Mouse (Mus musculus): ENCODE results near the gene Krt86. TPM values are rescaled to one million over a fixed set of nuclear protein-coding genes. Genes with fewer than 3 reads are reported as not detected.
A peak's percentile ranks its signal among the peaks of the same experiment; 100 is the strongest.
"Not testable (repeated sequence)": the region's sequence is repeated elsewhere in the genome, so short reads cannot be mapped to it uniquely, and the experiment has no call there.

The Krt86 gene
- polyA plus RNA-seq, 1 experiment: 0.10 TPM

GRCm38 (mm10) chr15:101491431-101491830 lies 18.2 kb downstream of the Krt86 start, which contains the start of gene Krt83:
Gene Krt83 (minus strand): TSS chr15:101491512.
- DNase-seq (ENCODE audit: extremely low spot score in 1 of 2, low spot score in 1 of 2): no peak

- no peak for DNase-seq (ENCODE audit: extremely low spot score in 1 of 2, low spot score in 1 of 2)
These were observed 19.4 kb downstream of the Krt86 start for GRCm38 (mm10) chr15:101492718-101493117.

GRCm38 (mm10) chr15:101493713-101494112 lies 20.4 kb downstream of the Krt86 start:
- DNase-seq (ENCODE audit: extremely low spot score in 1 of 2, low spot score in 1 of 2): no peak

GRCm38 (mm10) chr15:101494203-101494602 lies 20.9 kb downstream of the Krt86 start:
- DNase-seq (ENCODE audit: extremely low spot score in 1 of 2, low spot score in 1 of 2): no peak

- DNase-seq (ENCODE audit: extremely low spot score in 1 of 2, low spot score in 1 of 2): no peak
These were observed 22.0 kb downstream of the Krt86 start for GRCm38 (mm10) chr15:101495266-101495665.

DNA sequence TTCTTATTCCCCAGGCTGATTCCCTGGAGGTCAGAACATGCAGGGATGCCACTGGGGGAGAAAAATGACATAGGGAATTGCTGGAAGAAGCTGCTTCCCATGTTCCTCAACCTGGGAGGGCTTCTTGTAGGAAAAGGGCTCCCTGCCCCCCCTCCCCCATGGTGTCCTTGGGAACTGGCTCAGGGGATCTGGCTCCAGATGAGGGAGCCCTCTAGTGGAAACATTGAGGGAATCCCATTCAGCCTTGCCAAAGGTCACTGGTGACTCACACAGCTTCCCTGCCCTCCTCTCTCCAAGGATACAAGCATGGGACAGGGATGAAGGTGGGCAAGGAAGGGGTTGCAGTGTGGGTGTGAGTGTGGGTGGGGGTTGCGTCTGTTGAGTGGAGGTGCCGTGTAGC lies 23.9 kb downstream of the Krt86 start:
- DNase-seq (ENCODE audit: extremely low spot score in 1 of 2, low spot score in 1 of 2): peak in 1 of 2 experiments; percentile 52

GRCm38 (mm10) chr15:101506896-101507758 lies 33.8 kb downstream of the Krt86 start:
- DNase-seq (ENCODE audit: extremely low spot score in 1 of 2, low spot score in 1 of 2): no peak

DNA sequence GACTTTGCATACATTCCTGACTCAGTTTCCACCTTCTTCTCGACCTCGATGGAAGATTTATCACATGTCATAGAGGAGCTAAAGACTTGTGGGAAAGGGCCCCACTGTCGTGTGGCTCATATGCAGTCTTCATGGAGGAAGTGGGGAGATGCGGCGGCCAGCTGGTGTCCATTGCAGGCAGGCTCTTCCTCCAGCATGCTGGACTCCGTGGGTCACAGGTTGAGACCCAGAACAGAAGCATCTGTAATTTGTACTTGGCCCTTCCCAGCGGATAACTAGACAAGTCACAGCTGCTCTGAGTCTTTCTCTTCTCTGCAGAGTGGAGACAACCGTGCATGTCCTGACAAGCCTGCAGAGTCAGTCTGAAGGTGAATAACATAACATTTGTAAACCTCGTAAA lies 35.0 kb downstream of the Krt86 start:
- DNase-seq (ENCODE audit: extremely low spot score in 1 of 2, low spot score in 1 of 2): no peak

- DNase-seq (ENCODE audit: extremely low spot score in 1 of 2, low spot score in 1 of 2): not testable (repeated sequence)
These were observed 43.9 kb downstream of the Krt86 start, which contains the start of gene Gm49425 for GRCm38 (mm10) chr15:101517161-101517560. Gene Gm49425 (minus strand): TSS chr15:101517261.

GRCm38 (mm10) chr15:101519792-101520191 lies 46.5 kb downstream of the Krt86 start:
- DNase-seq (ENCODE audit: extremely low spot score in 1 of 2, low spot score in 1 of 2): peak; percentile 42 to 90

DNA sequence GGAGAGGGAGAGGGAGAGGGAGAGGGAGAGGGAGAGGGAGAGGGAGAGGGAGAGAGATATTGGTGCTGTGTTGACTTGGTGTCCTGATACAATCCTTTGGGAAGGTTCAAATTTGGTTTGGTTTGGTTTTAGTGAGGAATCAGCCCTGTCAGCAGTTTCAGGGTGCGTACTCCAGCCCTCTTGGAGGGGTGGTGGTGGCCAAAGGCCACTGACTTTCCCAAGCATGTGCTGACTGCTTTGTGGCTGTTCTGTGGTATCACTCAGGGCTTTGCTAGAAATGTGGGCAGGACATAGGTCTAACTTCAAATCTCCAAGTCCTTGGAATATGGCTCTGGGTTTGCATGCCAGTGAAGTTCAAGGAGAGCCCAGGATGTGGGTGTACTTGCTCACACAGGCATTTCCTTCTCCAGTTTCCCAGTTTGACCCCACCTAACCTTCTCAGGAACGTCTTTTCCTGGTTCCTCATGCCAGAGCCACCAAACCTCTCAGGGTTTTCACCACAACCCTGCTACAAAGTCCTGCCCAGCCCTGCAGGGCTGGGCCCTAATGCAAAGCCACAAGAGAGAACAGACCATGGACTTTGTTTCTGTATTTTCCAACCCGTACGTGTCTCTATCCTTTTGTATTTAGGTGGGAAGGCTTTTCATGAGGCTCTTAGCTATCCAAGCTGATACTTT lies 49.4 kb downstream of the Krt86 start:
- DNase-seq (ENCODE audit: extremely low spot score in 1 of 2, low spot score in 1 of 2): no peak

Other genes starting within 250 kb of the Krt86 start
- gene Grasp, start 249.3 kb upstream of the Krt86 start, polyA plus RNA-seq (2012; rRNA removed): 43.9 and 53.5 TPM in 2 replicates
- 80.9 and 169 TPM in 2 replicates for gene Nr4a1, start 219.2 kb upstream of the Krt86 start, polyA plus RNA-seq (2012; rRNA removed)
- gene Atg101, start 189.2 kb upstream of the Krt86 start, polyA plus RNA-seq (2012; rRNA removed): 50.2 and 58.3 TPM in 2 replicates
- gene 6030408B16Rik, start 180.3 kb upstream of the Krt86 start, polyA plus RNA-seq (2012; rRNA removed): 0.27 and 0.52 TPM in 2 replicates
- gene Krt80, start 103.3 kb upstream of the Krt86 start, polyA plus RNA-seq (2012; rRNA removed): 2.0 and 3.3 TPM in 2 replicates
- gene Krt7, start 62.4 kb upstream of the Krt86 start, polyA plus RNA-seq (2012; rRNA removed): 0.34 and 1.0 TPM in 2 replicates
- 0.10 and 0.13 TPM in 2 replicates for gene Krt87, start 34.7 kb upstream of the Krt86 start, polyA plus RNA-seq (2012; rRNA removed)
- not detected in 2 replicates for gene Krt88, start 25.7 kb upstream of the Krt86 start, polyA plus RNA-seq (2012; rRNA removed)
- not detected in 2 replicates for gene Krt81, start 9.7 kb upstream of the Krt86 start, polyA plus RNA-seq (2012; rRNA removed)
- not detected in 2 replicates for gene Krt83, start 18.0 kb downstream of the Krt86 start, polyA plus RNA-seq (2012; rRNA removed)
- gene Gm49425, start 43.8 kb downstream of the Krt86 start, polyA plus RNA-seq (2012; rRNA removed): not detected in 2 replicates
- gene Krt84, start 59.3 kb downstream of the Krt86 start, polyA plus RNA-seq (2012; rRNA removed): 0.06 TPM in 1 of 2 replicates, not detected in the other
- not detected in 2 replicates for gene Krt82, start 77.2 kb downstream of the Krt86 start, polyA plus RNA-seq (2012; rRNA removed)
- gene Krt90, start 89.5 kb downstream of the Krt86 start, polyA plus RNA-seq (2012; rRNA removed): 0.08 and 0.10 TPM in 2 replicates
- not detected in 2 replicates for gene Krt75, start 100.4 kb downstream of the Krt86 start, polyA plus RNA-seq (2012; rRNA removed)
- gene Gm5414, start 154.7 kb downstream of the Krt86 start, polyA plus RNA-seq (2012; rRNA removed): not detected in 2 replicates
- gene Gm5478, start 173.9 kb downstream of the Krt86 start, polyA plus RNA-seq (2012; rRNA removed): not detected in 2 replicates
- not detected in 2 replicates for gene Krt6b, start 206.8 kb downstream of the Krt86 start, polyA plus RNA-seq (2012; rRNA removed)
- gene Krt6a, start 220.8 kb downstream of the Krt86 start, polyA plus RNA-seq (2012; rRNA removed): not detected in 2 replicates
- gene Krt5, start 239.4 kb downstream of the Krt86 start, polyA plus RNA-seq (2012; rRNA removed): 0.08 TPM in 1 of 2 replicates, not detected in the other

Data from frontal cortex, adult 2 months (tissue).